Comparison of ENCODE assay signal across 9 mouse cellular contexts in genomic region chr1:72871337-72871696, GRCm38 (mm10). TPM values are rescaled to one million over a fixed set of nuclear protein-coding genes. Genes with fewer than 3 reads are reported as not detected.
DNase-seq lines count a peak whose midpoint lies in the region; ATAC-seq and TF ChIP-seq lines count a peak whose summit lies in the region.
"Had no signal": no experiment of that assay in that cellular context is flagged by ENCODE, and none has a peak within 500 bp of the region (broad histone marks: within the 10 kb centered on the region; RNA-seq: fewer than 3 reads in every experiment).

No protein-coding gene starts in this region.

- no peak for TF ChIP-seq CTCF in C2C12 (IDR thresholded peaks at IDR 0.05; ENCODE audit: control insufficient read depth, insufficient read depth, insufficient read length)

- peak overlapping the region; percentile 77 for H3K4me3 ChIP-seq in heart, embryonic 11.5 days (ENCODE audit: low read depth, low read length)
- no peak overlapping the region for H3K4me3 ChIP-seq in C2C12 (ENCODE audit: insufficient read depth, poor library complexity, severe bottlenecking)
- peak overlapping the region; percentile 57 for H3K4me3 ChIP-seq in forebrain, embryonic 15.5 days
- peak overlapping the region; percentile 23; the same call in 1 of the 2 replicates for H3K4me3 ChIP-seq in liver, embryonic 15.5 days (replicated peaks)

- no peak for ATAC-seq in heart, embryonic 11.5 days (replicated peaks; ENCODE audit: insufficient number of reproducible peaks, low FRiP score, low TSS enrichment)
- ATAC-seq in forebrain, embryonic 15.5 days (replicated peaks): peak; percentile 11; the same call in 1 of the 2 replicates
- ATAC-seq in liver, embryonic 15.5 days (ENCODE audit: insufficient read depth): no peak
- ATAC-seq: inflammation-experienced regulatory T-cells, adult 6 months had no signal

- H3ac ChIP-seq in C2C12 (ENCODE audit: control insufficient read depth, insufficient read length, low read depth): peak overlapping the region; percentile 56

- H3K79me2 ChIP-seq in C2C12 (ENCODE audit: control insufficient read depth, insufficient read depth): no peaks in the 10 kb centered on the region

- peak overlapping the region; percentile 64 for H3K27ac ChIP-seq in heart, embryonic 11.5 days (ENCODE audit: low read depth, low read length)
- peak overlapping the region; percentile 81 for H3K27ac ChIP-seq in forebrain, embryonic 15.5 days (replicated peaks)
- H3K27ac ChIP-seq in liver, embryonic 15.5 days (replicated peaks): no peak overlapping the region

- peak overlapping the region; percentile 95 for H3K4me2 ChIP-seq in heart, embryonic 11.5 days
- H3K4me2 ChIP-seq in forebrain, embryonic 15.5 days (replicated peaks): peak overlapping the region; percentile 98
- peak overlapping the region; percentile 41 for H3K4me2 ChIP-seq in liver, embryonic 15.5 days

- peak overlapping the region; percentile 63 for H3K9ac ChIP-seq in heart, embryonic 11.5 days (ENCODE audit: low read depth, low read length)
- peak overlapping the region; percentile 57 for H3K9ac ChIP-seq in forebrain, embryonic 15.5 days (replicated peaks)
- H3K9ac ChIP-seq in liver, embryonic 15.5 days: no peak overlapping the region

- no peak for DNase-seq in heart, postnatal 10 days
- DNase-seq in urinary bladder, postnatal 14 days (ENCODE audit: low spot score): no peak
- no peak for DNase-seq in urinary bladder, postnatal 36 days (ENCODE audit: low spot score in 2 of 2)
- DNase-seq in ovary, postnatal 10 days (ENCODE audit: low spot score): no peak

- H3K79me3 ChIP-seq in C2C12 (ENCODE audit: low read depth): no peaks in the 10 kb centered on the region

- H3K36me3 ChIP-seq in heart, embryonic 11.5 days (ENCODE audit: control insufficient read depth, insufficient read depth, low read length): peaks cover 2% of the 10 kb centered on the region; the same call in 1 of the 2 replicates
- H3K36me3 ChIP-seq in C2C12 (ENCODE audit: control insufficient read depth, insufficient read depth): no peaks in the 10 kb centered on the region
- no peaks in the 10 kb centered on the region for H3K36me3 ChIP-seq in forebrain, embryonic 15.5 days
- H3K36me3 ChIP-seq in liver, embryonic 15.5 days (replicated peaks): no peaks in the 10 kb centered on the region

- H3K27me3 ChIP-seq in heart, embryonic 11.5 days (ENCODE audit: control insufficient read depth, insufficient read depth, low read length): no peaks in the 10 kb centered on the region
- H3K27me3 ChIP-seq in C2C12 (ENCODE audit: control insufficient read depth, insufficient read depth, insufficient read length): no peaks in the 10 kb centered on the region
- no peaks in the 10 kb centered on the region for H3K27me3 ChIP-seq in forebrain, embryonic 15.5 days
- H3K27me3 ChIP-seq in liver, embryonic 15.5 days: peaks cover 71% of the 10 kb centered on the region

- H3K4me1 ChIP-seq in heart, embryonic 11.5 days (ENCODE audit: control insufficient read depth, insufficient read depth, low read length): peaks cover 35% of the 10 kb centered on the region
- peaks cover 64% of the 10 kb centered on the region for H3K4me1 ChIP-seq in forebrain, embryonic 15.5 days
- peaks cover 35% of the 10 kb centered on the region for H3K4me1 ChIP-seq in liver, embryonic 15.5 days (replicated peaks)

- intact Hi-C loops in heart, postnatal 10 days (cut with DNase I): no loop called here

- H3K9me3 ChIP-seq in heart, embryonic 11.5 days (replicated peaks; ENCODE audit: control insufficient read depth, low read length): no peaks in the 10 kb centered on the region
- H3K9me3 ChIP-seq in forebrain, embryonic 15.5 days: no peaks in the 10 kb centered on the region
- no peaks in the 10 kb centered on the region for H3K9me3 ChIP-seq in liver, embryonic 15.5 days (replicated peaks)

- 2% methylated on average over 6 of the region's 6 CpGs for WGBS in heart, embryonic 11.5 days (ENCODE audit: insufficient replicate concordance)
- WGBS in forebrain, embryonic 15.5 days: 0% methylated on average over 6 of the region's 6 CpGs
- WGBS in liver, embryonic 15.5 days (ENCODE audit: insufficient replicate concordance): 1% methylated on average over 6 of the region's 6 CpGs

TF ChIP-seq in C2C12, 6 proteins besides CTCF, POLR2A, EP300 and RAD21:
- TF ChIP-seq MAX (IDR thresholded peaks at IDR 0.05): no peak
- TF ChIP-seq CEBPB (IDR thresholded peaks at IDR 0.05; ENCODE audit: low read depth): no peak

RNA-seq across cellular contexts. Expression of gene Igfbp5, which starts 3.4 kb away (rescaled TPM):
- 118 and 133 TPM in 2 replicates for polyA plus RNA-seq in heart, embryonic 11.5 days (2014; fragmentation: Nextera tagmentation; extraction: Ambion mirVana)
- 100 to 1,000 TPM; 152 to 192 TPM for total RNA-seq in heart, postnatal 10 days (2021)
- polyA plus RNA-seq in C2C12 (2012; fragmentation: generic; extraction: Trizol): 62.8 TPM
- 22.0 and 24.4 TPM in 2 replicates for polyA plus RNA-seq in forebrain, embryonic 15.5 days (2015; fragmentation: Nextera tagmentation; extraction: Ambion mirVana)
- polyA plus RNA-seq in liver, embryonic 15.5 days (2015; fragmentation: Nextera tagmentation; extraction: Ambion mirVana): 2.0 and 2.2 TPM in 2 replicates

RNA-seq across cellular contexts. Expression of gene Igfbp2, which starts 47.0 kb away (rescaled TPM):
- 87.8 and 88.7 TPM in 2 replicates for polyA plus RNA-seq in heart, embryonic 11.5 days (2014; fragmentation: Nextera tagmentation; extraction: Ambion mirVana)
- total RNA-seq in heart, postnatal 10 days (2021): 1 to 10 TPM in 1 of 2 experiments, under 1 TPM in 1; 0.86 to 2.1 TPM
- 222 TPM for polyA plus RNA-seq in C2C12 (2012; fragmentation: generic; extraction: Trizol)
- polyA plus RNA-seq in forebrain, embryonic 15.5 days (2015; fragmentation: Nextera tagmentation; extraction: Ambion mirVana): 336 and 343 TPM in 2 replicates
- 8.7 and 16.4 TPM in 2 replicates for polyA plus RNA-seq in liver, embryonic 15.5 days (2015; fragmentation: Nextera tagmentation; extraction: Ambion mirVana)
- polyA plus RNA-seq: inflammation-experienced regulatory T-cells, adult 6 months had no signal

Comparison
In these comparisons a context has a peak if more than half of its experiments do, and no peak if none do; other contexts are left out.
1. H3K4me2 ChIP-seq: peak in every context shown above with its lines; median percentile 98 in forebrain, embryonic 15.5 days; 95 in heart, embryonic 11.5 days; 41 in liver, embryonic 15.5 days.